Mouse (Mus musculus) limb, embryonic 15.5 days (tissue): ENCODE measurements around the gene Nhsl2. TPM values are rescaled to one million over a fixed set of nuclear protein-coding genes. Genes with fewer than 3 reads are reported as not detected.

Experiments used
- ATAC-seq: fragments of 200-750 bp; cut with Nextera tagmentation; 2 replicates; pipeline ENCODE4 v1.8.0; 2017; ENCODE audit warnings: low read depth, moderate TSS enrichment; ENCODE audit not compliant: insufficient number of reproducible peaks, low FRiP score, low TSS enrichment
- H3K27ac ChIP-seq: fragments of 300-500 bp; sonication (generic); 2 replicates; pipeline ENCODE4 v1.5.1; 2015; ENCODE audit warnings: moderate library complexity, mild to moderate bottlenecking, inconsistent platforms
- H3K27me3 ChIP-seq: fragments of 300-500 bp; sonication (generic); 2 replicates; pipeline ENCODE4 v1.6.1; 2015; ENCODE audit warnings: inconsistent platforms
- H3K36me3 ChIP-seq: fragments of 300-500 bp; sonication (generic); 2 replicates; pipeline ENCODE4 v1.6.1; 2015; ENCODE audit warnings: inconsistent platforms
- H3K4me1 ChIP-seq: fragments of 300-500 bp; sonication (generic); 2 replicates; pipeline ENCODE4 v1.6.1; 2015; ENCODE audit warnings: inconsistent platforms
- H3K4me2 ChIP-seq: fragments of 300-500 bp; sonication (generic); 2 replicates; pipeline ENCODE4 v1.6.1; 2015; ENCODE audit warnings: mild to moderate bottlenecking, inconsistent platforms
- H3K4me3 ChIP-seq: fragments of 300-500 bp; sonication (generic); 2 replicates; pipeline ENCODE4 v1.5.1; 2015; ENCODE audit warnings: mild to moderate bottlenecking, inconsistent platforms
- H3K9ac ChIP-seq: fragments of 300-500 bp; sonication (generic); 2 replicates; pipeline ENCODE4 v1.6.1; 2015; ENCODE audit warnings: inconsistent platforms
- H3K9me3 ChIP-seq: fragments of 300-500 bp; sonication (generic); 2 replicates; pipeline ENCODE4 v1.6.1; 2016; ENCODE audit warnings: inconsistent platforms
- WGBS: fragments of 180-500 bp; shearing (Covaris S2); methylation state at CpG from one replicate; pipeline ENCODE4 v1.1.7; 2015; 5-methylcytosine and 5-hydroxymethylcytosine counted together
- polyA plus RNA-seq: library from polyadenylated mRNA; unstranded; fragments of >200 nt; fragmentation: Nextera tagmentation; extraction: Ambion mirVana; gene quantifications from 2 replicates; pipeline ENCODE4 v1.2.1, GENCODE M21; 2015

Gene Nhsl2
- polyA plus RNA-seq, 1 experiment from 2014 or later: 11.4 TPM

- H3K36me3 ChIP-seq: no peaks in the 10 kb centered on the region
- H3K27me3 ChIP-seq: peaks cover 26% of the 10 kb centered on the region
- peak overlapping the region; percentile 52 for H3K4me2 ChIP-seq
- H3K9ac ChIP-seq: no peak overlapping the region
- H3K4me1 ChIP-seq: 0 out of 2 replicates have a peak, but pooled peaks cover 5% of the 10 kb centered on the region
- H3K27ac ChIP-seq: no peak overlapping the region
- peak overlapping the region; percentile 34 for H3K4me3 ChIP-seq
- H3K9me3 ChIP-seq: no peaks in the 10 kb centered on the region
- peak; percentile 94 for ATAC-seq
- 18% methylated on average over 30 of the region's 30 CpGs for WGBS
Measured at GRCm38 (mm10) chrX:101953787-101954491, 104.8 kb downstream of the Nhsl2 start.

- Histone ChIP-seq H3K9me3 (no peaks in the 10 kb centered on the region), H3K4me2 (0 out of 2 replicates have a peak overlapping the region, but pooled peaks have one; percentile 52), H3K4me1 (0 out of 2 replicates have a peak, but pooled peaks cover 5% of the 10 kb centered on the region), H3K27ac (no peak overlapping the region), H3K9ac (no peak overlapping the region), H3K36me3 (no peaks in the 10 kb centered on the region), H3K27me3 (peaks cover 30% of the 10 kb centered on the region), H3K4me3 (no peak overlapping the region)
- whole genome bisulfite sequencing: 43% methylated on average over 5 of the region's 6 CpGs
- no peak for ATAC-seq
Measured at GRCm38 (mm10) chrX:101954492-101954851, 105.3 kb downstream of the Nhsl2 start.

GRCm38 (mm10) chrX:101961848-101962247 is 112.7 kb downstream of the Nhsl2 start:
- Histone ChIP-seq H3K27ac (peak overlapping the region; percentile 63), H3K4me2 (peak overlapping the region; percentile 24; the same call in 1 of the 2 replicates), H3K27me3 (peaks cover 9% of the 10 kb centered on the region), H3K9ac (no peak overlapping the region), H3K9me3 (no peaks in the 10 kb centered on the region), H3K4me3 (peak overlapping the region; percentile 22), H3K36me3 (no peaks in the 10 kb centered on the region), H3K4me1 (0 out of 2 replicates have a peak, but pooled peaks cover 3% of the 10 kb centered on the region)
- 52% methylated on average over 4 of the region's 4 CpGs for WGBS
- peak; percentile 30; the same call in 1 of the 2 replicates for ATAC-seq

DNA sequence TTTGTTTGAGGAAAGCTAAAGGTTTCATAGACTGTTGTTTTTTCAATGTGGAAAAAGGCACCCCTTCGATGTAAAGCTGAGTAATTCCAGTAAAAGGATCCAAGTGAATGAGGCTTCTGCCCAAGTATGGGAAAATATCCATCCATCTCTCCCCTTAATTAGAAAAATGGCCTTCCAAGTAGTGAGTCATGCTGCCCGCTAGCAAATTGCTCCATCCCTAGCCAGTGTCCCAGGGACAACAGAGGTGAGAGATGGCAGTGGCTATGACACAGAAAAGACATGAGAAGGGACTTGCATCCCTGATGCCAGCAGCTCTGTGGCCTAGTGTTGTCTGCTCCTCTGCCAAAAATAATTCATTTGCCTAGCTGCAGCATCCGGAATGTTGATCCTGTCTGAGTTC is 114.5 kb downstream of the Nhsl2 start:
- Histone ChIP-seq H3K4me1 (0 out of 2 replicates have a peak, but pooled peaks cover 3% of the 10 kb centered on the region), H3K27me3 (peaks cover 9% of the 10 kb centered on the region), H3K9me3 (no peaks in the 10 kb centered on the region), H3K4me2 (no peak overlapping the region), H3K36me3 (no peaks in the 10 kb centered on the region), H3K27ac (no peak overlapping the region), H3K9ac (no peak overlapping the region), H3K4me3 (no peak overlapping the region)
- WGBS: 67% methylated on average over 3 of the region's 3 CpGs
- no peak for ATAC-seq

DNA sequence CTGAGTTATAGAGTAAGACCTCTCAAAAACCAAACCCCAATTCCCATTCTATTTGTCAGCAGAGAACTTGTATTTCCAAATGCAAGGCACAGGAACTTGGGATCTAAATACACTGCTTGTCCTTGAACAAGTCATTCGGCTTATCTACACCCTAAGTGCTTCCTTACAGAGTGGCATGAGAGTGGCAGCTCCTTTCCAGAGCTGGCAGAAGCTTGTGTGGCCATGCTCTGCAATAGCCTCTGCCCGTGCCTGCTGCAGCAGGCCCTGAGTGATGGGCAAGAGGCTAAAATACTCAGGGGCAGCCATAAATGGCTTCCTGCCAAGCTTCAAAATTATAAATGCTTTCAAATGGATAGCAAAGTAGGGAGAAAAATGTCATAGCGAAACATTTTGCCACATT is 123.8 kb downstream of the Nhsl2 start:
- no peak overlapping the region for H3K4me3 ChIP-seq
- no peak for ATAC-seq
- H3K27me3 ChIP-seq: peaks cover 3% of the 10 kb centered on the region; the same call in 1 of the 2 replicates
- H3K36me3 ChIP-seq: no peaks in the 10 kb centered on the region
- no peak overlapping the region for H3K4me2 ChIP-seq
- no peak overlapping the region for H3K9ac ChIP-seq
- no peaks in the 10 kb centered on the region for H3K4me1 ChIP-seq
- no peaks in the 10 kb centered on the region for H3K9me3 ChIP-seq
- WGBS: 70% methylated on average over 3 of the region's 3 CpGs
- no peak overlapping the region for H3K27ac ChIP-seq

- Histone ChIP-seq H3K9ac (no peak overlapping the region), H3K27me3 (peaks cover 3% of the 10 kb centered on the region), H3K27ac (no peak overlapping the region), H3K9me3 (no peaks in the 10 kb centered on the region), H3K4me2 (no peak overlapping the region), H3K4me3 (no peak overlapping the region), H3K36me3 (no peaks in the 10 kb centered on the region), H3K4me1 (0 out of 2 replicates have a peak, but pooled peaks cover 2% of the 10 kb centered on the region)
- WGBS: 62% methylated on average over 3 of the region's 3 CpGs
- no peak for ATAC-seq
Measured at GRCm38 (mm10) chrX:101976931-101977330, 127.7 kb downstream of the Nhsl2 start.

DNA sequence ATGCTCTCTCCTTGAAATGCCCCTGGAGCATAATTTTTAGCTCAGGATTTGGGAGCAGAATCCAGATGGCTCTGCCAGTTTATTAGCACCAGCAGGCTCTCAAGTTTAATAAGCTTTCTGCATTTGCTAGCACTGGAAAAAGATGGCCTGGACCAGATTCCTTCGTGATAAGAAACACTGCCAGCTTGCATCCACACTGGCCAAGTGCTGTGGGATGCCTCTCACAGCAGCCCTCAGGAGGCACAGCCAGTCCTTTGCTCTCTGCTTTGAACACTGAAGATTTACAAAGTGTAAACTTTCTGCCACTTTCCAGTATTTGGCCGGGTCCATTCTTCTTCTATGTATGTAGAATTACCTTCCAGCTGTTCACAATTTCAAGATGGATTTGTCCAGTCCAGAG is 129.7 kb downstream of the Nhsl2 start:
- Histone ChIP-seq H3K27ac (peak overlapping the region; percentile 44; the same call in 1 of the 2 replicates), H3K4me2 (no peak overlapping the region), H3K4me1 (peaks cover 2% of the 10 kb centered on the region; the same call in 1 of the 2 replicates), H3K9me3 (no peaks in the 10 kb centered on the region), H3K36me3 (no peaks in the 10 kb centered on the region), H3K4me3 (no peak overlapping the region), H3K27me3 (peaks cover 3% of the 10 kb centered on the region), H3K9ac (no peak overlapping the region)
- WGBS: 36% methylated on average over 2 of the region's 2 CpGs
- no peak for ATAC-seq

- Histone ChIP-seq H3K36me3 (no peaks in the 10 kb centered on the region), H3K9me3 (no peaks in the 10 kb centered on the region), H3K4me2 (no peak overlapping the region), H3K4me3 (no peak overlapping the region), H3K4me1 (peaks cover 2% of the 10 kb centered on the region; the same call in 1 of the 2 replicates), H3K27ac (peak overlapping the region; percentile 44; the same call in 1 of the 2 replicates), H3K27me3 (peaks cover 5% of the 10 kb centered on the region), H3K9ac (no peak overlapping the region)
- 43% methylated on average over 5 of the region's 5 CpGs for WGBS
- ATAC-seq: no peak
Measured at GRCm38 (mm10) chrX:101979267-101979666, 130.1 kb downstream of the Nhsl2 start.

GRCm38 (mm10) chrX:101980586-101980985 is 131.4 kb downstream of the Nhsl2 start:
- H3K27ac ChIP-seq: no peak overlapping the region
- peaks cover 10% of the 10 kb centered on the region for H3K27me3 ChIP-seq
- H3K4me3 ChIP-seq: no peak overlapping the region
- no peak overlapping the region for H3K4me2 ChIP-seq
- no peaks in the 10 kb centered on the region for H3K9me3 ChIP-seq
- H3K36me3 ChIP-seq: no peaks in the 10 kb centered on the region
- no peak overlapping the region for H3K9ac ChIP-seq
- peaks cover 6% of the 10 kb centered on the region; the same call in 1 of the 2 replicates for H3K4me1 ChIP-seq
- WGBS: 56% methylated on average over 2 of the region's 2 CpGs
- no peak for ATAC-seq

DNA sequence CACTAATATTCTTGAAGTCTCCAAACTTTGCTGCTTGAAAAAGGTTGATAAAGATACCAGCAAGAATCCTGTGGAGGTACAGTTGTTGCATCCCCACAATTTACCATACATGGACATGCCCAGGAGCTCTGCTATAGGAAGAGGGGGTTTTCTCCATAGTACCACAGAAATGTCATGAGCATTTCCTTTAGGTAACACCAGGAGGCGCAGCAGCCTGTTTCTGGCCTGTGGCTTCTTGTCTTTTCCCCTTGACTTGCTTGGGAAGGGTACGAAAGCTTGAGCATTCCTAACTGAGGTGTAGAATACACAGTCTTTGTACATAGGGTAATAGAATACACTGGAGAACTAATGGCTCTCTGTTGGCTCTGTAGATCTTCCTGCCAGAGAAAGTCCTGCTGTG is 132.3 kb downstream of the Nhsl2 start:
- 42% methylated on average over 2 of the region's 2 CpGs for WGBS
- peaks cover 6% of the 10 kb centered on the region; the same call in 1 of the 2 replicates for H3K4me1 ChIP-seq
- no peak for ATAC-seq
- no peak overlapping the region for H3K4me3 ChIP-seq
- H3K9ac ChIP-seq: no peak overlapping the region
- H3K4me2 ChIP-seq: no peak overlapping the region
- peaks cover 10% of the 10 kb centered on the region for H3K27me3 ChIP-seq
- H3K9me3 ChIP-seq: no peaks in the 10 kb centered on the region
- no peak overlapping the region for H3K27ac ChIP-seq
- H3K36me3 ChIP-seq: no peaks in the 10 kb centered on the region

- H3K9ac ChIP-seq: no peak overlapping the region
- 47% methylated on average over 6 of the region's 6 CpGs for WGBS
- H3K27me3 ChIP-seq: peaks cover 10% of the 10 kb centered on the region
- no peaks in the 10 kb centered on the region for H3K36me3 ChIP-seq
- no peak overlapping the region for H3K4me2 ChIP-seq
- no peak overlapping the region for H3K27ac ChIP-seq
- H3K4me3 ChIP-seq: no peak overlapping the region
- 0 out of 2 replicates have a peak, but pooled peaks have one; percentile 25 for ATAC-seq
- peaks cover 6% of the 10 kb centered on the region; the same call in 1 of the 2 replicates for H3K4me1 ChIP-seq
- H3K9me3 ChIP-seq: no peaks in the 10 kb centered on the region
Measured at GRCm38 (mm10) chrX:101983638-101984037, 134.5 kb downstream of the Nhsl2 start.

GRCm38 (mm10) chrX:101986657-101987367 is 137.6 kb downstream of the Nhsl2 start:
- no peak for ATAC-seq
- no peak overlapping the region for H3K4me3 ChIP-seq
- H3K27me3 ChIP-seq: peaks cover 15% of the 10 kb centered on the region; the same call in 1 of the 2 replicates
- H3K4me1 ChIP-seq: peaks cover 4% of the 10 kb centered on the region; the same call in 1 of the 2 replicates
- 51% methylated on average over 9 of the region's 9 CpGs for WGBS
- no peaks in the 10 kb centered on the region for H3K9me3 ChIP-seq
- H3K4me2 ChIP-seq: no peak overlapping the region
- H3K9ac ChIP-seq: no peak overlapping the region
- no peaks in the 10 kb centered on the region for H3K36me3 ChIP-seq
- no peak overlapping the region for H3K27ac ChIP-seq
